Comparison of ENCODE assay signal across 12 mouse cellular contexts in genomic region chr10:128919966-128920365, GRCm38 (mm10). TPM values are rescaled to one million over a fixed set of nuclear protein-coding genes. Genes with fewer than 3 reads are reported as not detected.
DNase-seq lines count a peak whose midpoint lies in the region; ATAC-seq lines count a peak whose summit lies in the region.
"Had no signal": no experiment of that assay in that cellular context is flagged by ENCODE, and none has a peak within 500 bp of the region (broad histone marks: within the 10 kb centered on the region; RNA-seq: fewer than 3 reads in every experiment).

No protein-coding gene starts in this region.

- 85% methylated on average over 7 of the region's 7 CpGs for WGBS in hindbrain, embryonic 10.5 days
- 85% methylated on average over 7 of the region's 7 CpGs for WGBS in hindbrain, embryonic 11.5 days
- 86% methylated on average over 7 of the region's 7 CpGs for WGBS in neural tube, embryonic 13.5 days
- WGBS in intestine, embryonic 16.5 days: 76% methylated on average over 7 of the region's 7 CpGs

- no peak overlapping the region for H3K4me3 ChIP-seq in hindbrain, embryonic 10.5 days
- H3K4me3 ChIP-seq in hindbrain, embryonic 11.5 days (ENCODE audit: low read depth, low read length): no peak overlapping the region
- H3K4me3 ChIP-seq in neural tube, embryonic 13.5 days: no peak overlapping the region
- H3K4me3 ChIP-seq in intestine, embryonic 16.5 days (ENCODE audit: low read length): no peak overlapping the region

- H3K9ac ChIP-seq in hindbrain, embryonic 11.5 days (ENCODE audit: low read depth, low read length): no peak overlapping the region
- H3K9ac ChIP-seq in neural tube, embryonic 13.5 days: peak overlapping the region; percentile 46; the same call in 1 of the 2 replicates
- 0 out of 2 replicates have a peak overlapping the region, but pooled peaks have one; percentile 23 for H3K9ac ChIP-seq in intestine, embryonic 16.5 days (ENCODE audit: low read depth, low read length)

- peaks cover 38% of the 10 kb centered on the region for H3K36me3 ChIP-seq in hindbrain, embryonic 10.5 days
- H3K36me3 ChIP-seq in hindbrain, embryonic 11.5 days (ENCODE audit: control insufficient read depth, insufficient read depth, low read length): no peaks in the 10 kb centered on the region
- H3K36me3 ChIP-seq in neural tube, embryonic 13.5 days: peaks cover 25% of the 10 kb centered on the region
- 0 out of 2 replicates have a peak, but pooled peaks cover 8% of the 10 kb centered on the region for H3K36me3 ChIP-seq in intestine, embryonic 16.5 days (ENCODE audit: control insufficient read depth, insufficient read depth, low read length)

- H3K4me1 ChIP-seq in hindbrain, embryonic 10.5 days (replicated peaks): peaks cover 60% of the 10 kb centered on the region
- H3K4me1 ChIP-seq in hindbrain, embryonic 11.5 days (replicated peaks; ENCODE audit: control insufficient read depth, insufficient read depth, low read length): peaks cover 2% of the 10 kb centered on the region; the same call in 1 of the 2 replicates
- H3K4me1 ChIP-seq in neural tube, embryonic 13.5 days (replicated peaks): peaks cover 57% of the 10 kb centered on the region
- H3K4me1 ChIP-seq in intestine, embryonic 16.5 days (ENCODE audit: control insufficient read depth, insufficient read depth, low read length): peaks cover 43% of the 10 kb centered on the region

- DNase-seq in hindbrain, embryonic 10.5 days (ENCODE audit: low spot score): no peak
- no peak for DNase-seq in hindbrain, embryonic 11.5 days (ENCODE audit: low spot score)
- no peak for DNase-seq in neural tube, embryonic 10.5 days (ENCODE audit: extremely low spot score, low spot score)
- DNase-seq in spleen, postnatal 10 days (ENCODE audit: low spot score in 2 of 2): no peak
- DNase-seq in right cerebral cortex, postnatal 36 days (ENCODE audit: low spot score in 2 of 2): no peak
- DNase-seq: adrenal gland, postnatal 10 days; cerebellum, adult 8-10 months; lung, adult 18-20 months; right cerebral cortex, postnatal 25 days had no signal

- H3K9me3 ChIP-seq in hindbrain, embryonic 10.5 days: no peaks in the 10 kb centered on the region
- H3K9me3 ChIP-seq in hindbrain, embryonic 11.5 days (ENCODE audit: control insufficient read depth, low read length): no peaks in the 10 kb centered on the region
- no peaks in the 10 kb centered on the region for H3K9me3 ChIP-seq in neural tube, embryonic 13.5 days
- no peaks in the 10 kb centered on the region for H3K9me3 ChIP-seq in intestine, embryonic 16.5 days (ENCODE audit: control insufficient read depth, low read length)

- H3K27me3 ChIP-seq in hindbrain, embryonic 10.5 days (ENCODE audit: insufficient read depth, poor library complexity, severe bottlenecking): no peaks in the 10 kb centered on the region
- no peaks in the 10 kb centered on the region for H3K27me3 ChIP-seq in hindbrain, embryonic 11.5 days (ENCODE audit: control insufficient read depth, insufficient read depth, low read length)
- no peaks in the 10 kb centered on the region for H3K27me3 ChIP-seq in neural tube, embryonic 13.5 days
- H3K27me3 ChIP-seq in intestine, embryonic 16.5 days (replicated peaks; ENCODE audit: control insufficient read depth, insufficient read depth, low read length): no peaks in the 10 kb centered on the region

- H3K27ac ChIP-seq in hindbrain, embryonic 10.5 days: peak overlapping the region; percentile 63
- no peak overlapping the region for H3K27ac ChIP-seq in hindbrain, embryonic 11.5 days (ENCODE audit: low read depth, low read length)
- H3K27ac ChIP-seq in neural tube, embryonic 13.5 days (replicated peaks): peak overlapping the region; percentile 65
- peak overlapping the region; percentile 79 for H3K27ac ChIP-seq in intestine, embryonic 16.5 days (ENCODE audit: low read length)

- no peak overlapping the region for H3K4me2 ChIP-seq in hindbrain, embryonic 11.5 days (replicated peaks; ENCODE audit: low read depth, low read length)
- H3K4me2 ChIP-seq in neural tube, embryonic 13.5 days: no peak overlapping the region
- H3K4me2 ChIP-seq in intestine, embryonic 16.5 days (ENCODE audit: low read depth, low read length): no peak overlapping the region

- ATAC-seq in hindbrain, embryonic 11.5 days (ENCODE audit: low FRiP score): no peak
- ATAC-seq in neural tube, embryonic 13.5 days (ENCODE audit: low read depth): no peak
- no peak for ATAC-seq in intestine, embryonic 16.5 days
- ATAC-seq: forebrain, embryonic 16.5 days had no signal

RNA-seq across cellular contexts. Expression of gene Rdh5, which starts 2.7 kb away (rescaled TPM):
- polyA plus RNA-seq in hindbrain, embryonic 10.5 days (2016; fragmentation: Nextera tagmentation; extraction: Ambion mirVana): 15.8 and 18.7 TPM in 2 replicates
- polyA plus RNA-seq in hindbrain, embryonic 11.5 days (2014; fragmentation: Nextera tagmentation; extraction: Ambion mirVana): 11.6 and 12.1 TPM in 2 replicates
- polyA plus RNA-seq in neural tube, embryonic 13.5 days (2015; fragmentation: Nextera tagmentation; extraction: Ambion mirVana): 14.1 and 16.9 TPM in 2 replicates
- polyA plus RNA-seq in intestine, embryonic 16.5 days (2015; fragmentation: Nextera tagmentation; extraction: Ambion mirVana): 18.6 and 18.8 TPM in 2 replicates

RNA-seq across cellular contexts. Expression of gene Bloc1s1, which starts 3.9 kb away (rescaled TPM):
- polyA plus RNA-seq in hindbrain, embryonic 10.5 days (2016; fragmentation: Nextera tagmentation; extraction: Ambion mirVana): 229 and 285 TPM in 2 replicates
- 260 and 269 TPM in 2 replicates for polyA plus RNA-seq in hindbrain, embryonic 11.5 days (2014; fragmentation: Nextera tagmentation; extraction: Ambion mirVana)
- polyA plus RNA-seq in neural tube, embryonic 13.5 days (2015; fragmentation: Nextera tagmentation; extraction: Ambion mirVana): 299 and 314 TPM in 2 replicates
- polyA plus RNA-seq in intestine, embryonic 16.5 days (2015; fragmentation: Nextera tagmentation; extraction: Ambion mirVana): 208 and 220 TPM in 2 replicates

RNA-seq across cellular contexts. Expression of gene Itga7, which starts 13.7 kb away (rescaled TPM):
- 3.7 and 4.0 TPM in 2 replicates for polyA plus RNA-seq in hindbrain, embryonic 10.5 days (2016; fragmentation: Nextera tagmentation; extraction: Ambion mirVana)
- 1.7 and 3.0 TPM in 2 replicates for polyA plus RNA-seq in hindbrain, embryonic 11.5 days (2014; fragmentation: Nextera tagmentation; extraction: Ambion mirVana)
- polyA plus RNA-seq in neural tube, embryonic 13.5 days (2015; fragmentation: Nextera tagmentation; extraction: Ambion mirVana): 12.1 and 15.5 TPM in 2 replicates
- 3.3 and 3.7 TPM in 2 replicates for polyA plus RNA-seq in intestine, embryonic 16.5 days (2015; fragmentation: Nextera tagmentation; extraction: Ambion mirVana)

RNA-seq across cellular contexts. Expression of gene Cd63, which starts 19.2 kb away (rescaled TPM):
- 240 and 253 TPM in 2 replicates for polyA plus RNA-seq in hindbrain, embryonic 10.5 days (2016; fragmentation: Nextera tagmentation; extraction: Ambion mirVana)
- polyA plus RNA-seq in hindbrain, embryonic 11.5 days (2014; fragmentation: Nextera tagmentation; extraction: Ambion mirVana): 215 and 216 TPM in 2 replicates
- 228 and 241 TPM in 2 replicates for polyA plus RNA-seq in neural tube, embryonic 13.5 days (2015; fragmentation: Nextera tagmentation; extraction: Ambion mirVana)
- 794 TPM in 2 replicates for polyA plus RNA-seq in intestine, embryonic 16.5 days (2015; fragmentation: Nextera tagmentation; extraction: Ambion mirVana)

RNA-seq across cellular contexts. Expression of gene Gdf11, which starts 28.4 kb away (rescaled TPM):
- 8.9 and 11.1 TPM in 2 replicates for polyA plus RNA-seq in hindbrain, embryonic 10.5 days (2016; fragmentation: Nextera tagmentation; extraction: Ambion mirVana)
- polyA plus RNA-seq in hindbrain, embryonic 11.5 days (2014; fragmentation: Nextera tagmentation; extraction: Ambion mirVana): 10.5 and 11.5 TPM in 2 replicates
- polyA plus RNA-seq in neural tube, embryonic 13.5 days (2015; fragmentation: Nextera tagmentation; extraction: Ambion mirVana): 11.8 and 13.5 TPM in 2 replicates
- polyA plus RNA-seq in intestine, embryonic 16.5 days (2015; fragmentation: Nextera tagmentation; extraction: Ambion mirVana): 2.1 and 2.2 TPM in 2 replicates
